Mouse (Mus musculus): ENCODE results near the gene Ttpal.
"Not testable (repeated sequence)": the region's sequence is repeated elsewhere in the genome, so short reads cannot be mapped to it uniquely, and the experiment has no call there.

The Ttpal gene

GRCm38 (mm10) chr2:163631223-163631622 lies 29.1 kb downstream of the Ttpal start:
- no peak for DNase-seq (ENCODE audit: low spot score)

GRCm38 (mm10) chr2:163631715-163632114 lies 29.6 kb downstream of the Ttpal start:
- no peak for DNase-seq (ENCODE audit: low spot score)

- no peak for DNase-seq (ENCODE audit: low spot score)
Measured at GRCm38 (mm10) chr2:163634211-163634610, 32.1 kb downstream of the Ttpal start.

GRCm38 (mm10) chr2:163636057-163636456 lies 33.9 kb downstream of the Ttpal start:
- DNase-seq (ENCODE audit: low spot score): no peak

GRCm38 (mm10) chr2:163637655-163638266 lies 35.6 kb downstream of the Ttpal start:
- no peak for DNase-seq (ENCODE audit: low spot score)

GRCm38 (mm10) chr2:163640493-163640892 lies 38.4 kb downstream of the Ttpal start:
- no peak for DNase-seq (ENCODE audit: low spot score)

GRCm38 (mm10) chr2:163641681-163642080 lies 39.6 kb downstream of the Ttpal start:
- DNase-seq (ENCODE audit: low spot score): no peak

GRCm38 (mm10) chr2:163642685-163643575 lies 40.8 kb downstream of the Ttpal start:
- peak; percentile 86 for DNase-seq (ENCODE audit: low spot score)

GRCm38 (mm10) chr2:163643576-163643971 lies 41.5 kb downstream of the Ttpal start:
- DNase-seq (ENCODE audit: low spot score): no peak

- no peak for DNase-seq (ENCODE audit: low spot score)
Measured at GRCm38 (mm10) chr2:163644047-163644446, 41.9 kb downstream of the Ttpal start.

- peak; percentile 99 for DNase-seq (ENCODE audit: low spot score)
Measured at GRCm38 (mm10) chr2:163644575-163645385, 42.7 kb downstream of the Ttpal start, which contains the start of gene Serinc3. Serinc3 (minus strand) TSS chr2:163645131.

- no peak for DNase-seq (ENCODE audit: low spot score)
Measured at GRCm38 (mm10) chr2:163645700-163646460, 43.8 kb downstream of the Ttpal start.

GRCm38 (mm10) chr2:163646461-163647080 lies 44.5 kb downstream of the Ttpal start:
- DNase-seq (ENCODE audit: low spot score): no peak

GRCm38 (mm10) chr2:163655699-163656098 lies 53.6 kb downstream of the Ttpal start:
- DNase-seq (ENCODE audit: low spot score): not testable (repeated sequence)

- no peak for DNase-seq (ENCODE audit: low spot score)
Measured at GRCm38 (mm10) chr2:163657486-163657885, 55.4 kb downstream of the Ttpal start.

GRCm38 (mm10) chr2:163657975-163658886 lies 56.1 kb downstream of the Ttpal start, which contains the start of gene Pkig:
Pkig (plus strand) TSS chr2:163658386.
- DNase-seq (ENCODE audit: low spot score): peak; percentile 81

GRCm38 (mm10) chr2:163658941-163659340 lies 56.8 kb downstream of the Ttpal start:
- DNase-seq (ENCODE audit: low spot score): no peak

- no peak for DNase-seq (ENCODE audit: low spot score)
Measured at GRCm38 (mm10) chr2:163659431-163659830, 57.3 kb downstream of the Ttpal start.

GRCm38 (mm10) chr2:163660103-163660701 lies 58.1 kb downstream of the Ttpal start:
- DNase-seq (ENCODE audit: low spot score): no peak
